Mouse (Mus musculus) MEL (cell line): ENCODE results near the gene Mrfap1. TPM values are rescaled to one million over a fixed set of nuclear protein-coding genes. Genes with fewer than 3 reads are reported as not detected.

Experiments used
- DNase-seq: peaks from one replicate; pipeline ENCODE4 v3.0.0; 2011; ENCODE audit warnings: low read depth, low spot score
- H3K27ac ChIP-seq: 2 replicates; pipeline ENCODE4 v1.5.1; 2012; ENCODE audit warnings: low read depth, mild to moderate bottlenecking, control low read depth, low read length, moderate library complexity; ENCODE audit not compliant: control insufficient read depth
- H3K27me3 ChIP-seq, 2 experiments: fragments of 150-350 bp in 1 of 2; sonication (generic) in 1 of 2; 2 replicates each; pipeline ENCODE4 v1.6.1; 2012; ENCODE audit warnings: low read length in 2 of 2, mild to moderate bottlenecking in 2 of 2, improper control_type of control experiment in 1 of 2, moderate library complexity in 1 of 2; ENCODE audit not compliant: insufficient read depth in 2 of 2, control insufficient read depth in 1 of 2
- H3K36me3 ChIP-seq, 2 experiments: 2 replicates each; pipeline ENCODE4 v1.6.1; 2012 to 2014; ENCODE audit warnings: low read length in 2 of 2, improper control_type of control experiment in 1 of 2, inconsistent platforms in 1 of 2, mild to moderate bottlenecking in 1 of 2; ENCODE audit not compliant: insufficient read depth in 2 of 2, control insufficient read depth in 1 of 2
- H3K4me1 ChIP-seq, 2 experiments: fragments of 150-350 bp in 1 of 2; sonication (generic) in 1 of 2; 2 replicates each; pipeline ENCODE4 v1.6.1; 2012; ENCODE audit warnings: low read length in 2 of 2, improper control_type of control experiment in 1 of 2, mild to moderate bottlenecking in 1 of 2; ENCODE audit not compliant: insufficient read depth in 2 of 2, control insufficient read depth in 1 of 2
- H3K4me3 ChIP-seq, 2 experiments: fragments of 150-350 bp in 1 of 2; sonication (generic) in 1 of 2; 2 replicates each; pipeline ENCODE4 v1.5.1; 2012; ENCODE audit warnings: low read depth in 2 of 2, low read length in 2 of 2, mild to moderate bottlenecking in 2 of 2, moderate library complexity in 2 of 2, control low read depth in 1 of 2, improper control_type of control experiment in 1 of 2; ENCODE audit not compliant: control insufficient read depth in 1 of 2, insufficient read depth in 1 of 2
- H3K79me2 ChIP-seq: 2 replicates; pipeline ENCODE4 v1.6.1; 2012; ENCODE audit warnings: mild to moderate bottlenecking, low read length, moderate library complexity; ENCODE audit not compliant: control insufficient read depth, poor library complexity, insufficient read depth
- H3K9ac ChIP-seq: 2 replicates; pipeline ENCODE4 v1.6.1; 2012; ENCODE audit warnings: low read depth, mild to moderate bottlenecking, control low read depth, low read length, moderate library complexity; ENCODE audit not compliant: control insufficient read depth, poor library complexity, severe bottlenecking
- H3K9me3 ChIP-seq: fragments of 150-350 bp; sonication (generic); replicated peaks from 2 replicates; pipeline ENCODE4 v1.6.1; 2012; ENCODE audit warnings: mild to moderate bottlenecking, low read length, improper control_type of control experiment, moderate library complexity; ENCODE audit not compliant: insufficient read depth
- BHLHE40 ChIP-seq: IDR thresholded peaks from 2 replicates; pipeline ENCODE4 v1.6.1; 2012; ENCODE audit warnings: low read depth, mild to moderate bottlenecking, inconsistent platforms, low read length, improper control_type of control experiment, borderline replicate concordance
- CHD1 ChIP-seq: IDR thresholded peaks from 2 replicates; pipeline ENCODE4 v1.6.1; 2012; ENCODE audit warnings: low read depth, mild to moderate bottlenecking, inconsistent platforms, low read length, improper control_type of control experiment
- CHD2 ChIP-seq: IDR thresholded peaks from 2 replicates; pipeline ENCODE4 v1.6.1; 2011; ENCODE audit warnings: low read length, improper control_type of control experiment
- CTCF ChIP-seq, 3 experiments: IDR thresholded peaks in 2 of 3; conservative IDR thresholded peaks in 1 of 3; 2 replicates each; pipeline ENCODE4 v1.5.1; 2011 to 2012; ENCODE audit warnings: low read length in 3 of 3, low read depth in 2 of 3, mild to moderate bottlenecking in 2 of 3, improper control_type of control experiment in 1 of 3, inconsistent platforms in 1 of 3, mixed read lengths in 1 of 3, moderate library complexity in 1 of 3; ENCODE audit not compliant: control insufficient read depth in 1 of 3, insufficient read depth in 1 of 3, poor library complexity in 1 of 3, severe bottlenecking in 1 of 3
- E2F4 ChIP-seq: IDR thresholded peaks from 2 replicates; pipeline ENCODE4 v1.6.1; 2011; ENCODE audit warnings: low read depth, low read length, improper control_type of control experiment, borderline replicate concordance
- ELF1 ChIP-seq: IDR thresholded peaks from 2 replicates; pipeline ENCODE4 v1.6.1; 2014; ENCODE audit warnings: low read depth, mild to moderate bottlenecking, inconsistent platforms, low read length, improper control_type of control experiment, moderate library complexity
- ETS1 ChIP-seq: IDR thresholded peaks from 2 replicates; pipeline ENCODE4 v1.6.1; 2012; ENCODE audit warnings: low read depth, mild to moderate bottlenecking, inconsistent platforms, low read length, improper control_type of control experiment, moderate library complexity
- GABPA ChIP-seq: IDR thresholded peaks from 2 replicates; pipeline ENCODE4 v1.6.1; 2012; ENCODE audit warnings: low read depth, mild to moderate bottlenecking, inconsistent platforms, low read length, improper control_type of control experiment, moderate library complexity
- GATA1 ChIP-seq: IDR thresholded peaks from 2 replicates; pipeline ENCODE4 v1.6.1; 2011; ENCODE audit warnings: low read depth, low read length, improper control_type of control experiment
- HCFC1 ChIP-seq: IDR thresholded peaks from 2 replicates; pipeline ENCODE4 v1.6.1; 2012; ENCODE audit warnings: low read depth, mild to moderate bottlenecking, inconsistent platforms, low read length, improper control_type of control experiment, moderate library complexity
- JUND ChIP-seq: IDR thresholded peaks from 2 replicates; pipeline ENCODE4 v1.6.1; 2011; ENCODE audit warnings: low read depth, mild to moderate bottlenecking, improper control_type of control experiment, low read length
- KAT2A ChIP-seq: conservative IDR thresholded peaks from 2 replicates; pipeline ENCODE4 v1.6.1; 2012; ENCODE audit warnings: low read depth, low read length, improper control_type of control experiment, inconsistent platforms
- MAFK ChIP-seq: IDR thresholded peaks from 2 replicates; pipeline ENCODE4 v1.6.1; 2011; ENCODE audit warnings: low read depth, mild to moderate bottlenecking, low read length, improper control_type of control experiment, borderline replicate concordance
- MAX ChIP-seq: IDR thresholded peaks from 2 replicates; pipeline ENCODE4 v1.6.1; 2011; ENCODE audit warnings: low read length, improper control_type of control experiment
- MAZ ChIP-seq: IDR thresholded peaks from 2 replicates; pipeline ENCODE4 v1.6.1; 2012; ENCODE audit warnings: low read depth, mild to moderate bottlenecking, inconsistent platforms, low read length, improper control_type of control experiment
- MEF2A ChIP-seq: IDR thresholded peaks from 2 replicates; pipeline ENCODE4 v1.6.1; 2014; ENCODE audit warnings: low read depth, mild to moderate bottlenecking, inconsistent platforms, low read length, improper control_type of control experiment; ENCODE audit not compliant: poor library complexity, insufficient replicate concordance, severe bottlenecking; ENCODE audit errors: extremely low read depth
- MXI1 ChIP-seq: IDR thresholded peaks from 2 replicates; pipeline ENCODE4 v1.6.1; 2011; ENCODE audit warnings: mild to moderate bottlenecking, low read depth, low read length, improper control_type of control experiment
- MYB ChIP-seq: IDR thresholded peaks from 2 replicates; pipeline ENCODE4 v1.6.1; 2011; ENCODE audit warnings: mild to moderate bottlenecking, low read depth, low read length, improper control_type of control experiment
- MYC ChIP-seq: IDR thresholded peaks from 2 replicates; pipeline ENCODE4 v1.6.1; 2011; ENCODE audit warnings: low read depth, mild to moderate bottlenecking, low read length, improper control_type of control experiment, moderate library complexity
- NRF1 ChIP-seq: IDR thresholded peaks from 2 replicates; pipeline ENCODE4 v1.6.1; 2014; ENCODE audit warnings: low read depth, mild to moderate bottlenecking, inconsistent platforms, low read length, improper control_type of control experiment, moderate library complexity; ENCODE audit not compliant: poor library complexity, insufficient read depth, severe bottlenecking
- RAD21 ChIP-seq: IDR thresholded peaks from 2 replicates; pipeline ENCODE4 v1.6.1; 2011; ENCODE audit warnings: mild to moderate bottlenecking, low read depth, low read length, improper control_type of control experiment
- RCOR1 ChIP-seq: IDR thresholded peaks from 2 replicates; pipeline ENCODE4 v1.6.1; 2012; ENCODE audit warnings: low read depth, mild to moderate bottlenecking, inconsistent platforms, low read length, improper control_type of control experiment
- SIN3A ChIP-seq: IDR thresholded peaks from 2 replicates; pipeline ENCODE4 v1.6.1; 2012; ENCODE audit warnings: low read length, improper control_type of control experiment, inconsistent platforms
- SMC3 ChIP-seq: IDR thresholded peaks from 2 replicates; pipeline ENCODE4 v1.6.1; 2011; ENCODE audit warnings: low read depth, low read length, improper control_type of control experiment
- TBP ChIP-seq: IDR thresholded peaks from 2 replicates; pipeline ENCODE4 v1.8.0; 2011; ENCODE audit warnings: low read depth, low read length, improper control_type of control experiment
- USF1 ChIP-seq: IDR thresholded peaks from 2 replicates; pipeline ENCODE4 v1.6.1; 2014; ENCODE audit warnings: low read depth, mild to moderate bottlenecking, inconsistent platforms, low read length, improper control_type of control experiment, moderate library complexity
- USF2 ChIP-seq, 2 experiments: IDR thresholded peaks; 2 replicates each; pipeline ENCODE4 v1.6.1; 2011 to 2012; ENCODE audit warnings: improper control_type of control experiment in 2 of 2, low read length in 2 of 2, borderline replicate concordance in 1 of 2, inconsistent platforms in 1 of 2, low read depth in 1 of 2, mild to moderate bottlenecking in 1 of 2; ENCODE audit not compliant: insufficient read depth in 1 of 2
- ZC3H11A ChIP-seq: IDR thresholded peaks from 2 replicates; pipeline ENCODE4 v1.6.1; 2012; ENCODE audit warnings: low read depth, mild to moderate bottlenecking, inconsistent platforms, low read length, improper control_type of control experiment
- ZKSCAN1 ChIP-seq: IDR thresholded peaks from 2 replicates; pipeline ENCODE4 v1.6.1; 2012; ENCODE audit warnings: low read depth, mild to moderate bottlenecking, inconsistent platforms, low read length, improper control_type of control experiment, moderate library complexity
- ZMIZ1 ChIP-seq: IDR thresholded peaks from 2 replicates; pipeline ENCODE4 v1.6.1; 2012; ENCODE audit warnings: low read depth, mild to moderate bottlenecking, inconsistent platforms, low read length, improper control_type of control experiment, moderate library complexity
- polyA plus RNA-seq, 2 experiments: library from polyadenylated mRNA; stranded (reverse) in 1 of 2; unstranded in 1 of 2; fragments of >175 nt in 1 of 2; fragments of >200 nt in 1 of 2; gene quantifications; 2 replicates each; pipeline versions ENCODE4 v1.2.1 to v1.2.4; 2012; ENCODE audit warnings: low replicate concordance in 2 of 2, low read depth in 1 of 2; ENCODE audit not compliant: insufficient read length in 2 of 2, insufficient read depth in 1 of 2, missing spikeins in 1 of 2
- total RNA-seq: library from RNA; depleted of rRNA; stranded (reverse); fragments of 300-350 nt; gene quantifications from 2 replicates; pipeline ENCODE4 v1.2.3, GENCODE M21; 2012

Mrfap1 gene
- total and polyA plus RNA-seq, 3 experiments: 211 to 267 TPM; not detected in 1

DNA sequence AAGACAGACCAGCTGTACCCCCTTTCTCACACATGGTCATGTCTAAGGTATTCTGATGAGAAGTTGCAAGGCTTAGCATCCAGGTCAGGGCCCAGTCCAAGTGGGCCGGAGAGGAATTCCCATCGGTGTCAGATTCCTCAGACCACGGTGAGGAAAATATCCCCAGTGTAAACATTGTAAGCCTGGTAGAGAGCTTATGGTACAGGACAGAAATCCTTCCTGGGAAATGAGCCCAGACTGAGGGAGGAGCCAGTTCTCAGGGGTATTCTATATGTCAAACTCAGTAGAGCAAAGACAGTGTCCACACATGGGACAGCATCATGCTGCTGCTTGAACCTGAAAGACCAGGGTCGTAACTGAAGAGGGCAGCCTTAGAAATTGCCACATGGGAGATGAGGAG, 36.7 kb downstream of the Mrfap1 start:
- Histone ChIP-seq H3K36me3 (no peaks in the 10 kb centered on the region), H3K79me2 (no peaks in the 10 kb centered on the region), H3K4me1 (no peaks in the 10 kb centered on the region), H3K9ac (no peak overlapping the region), H3K4me3 (no peak overlapping the region), H3K9me3 (no peaks in the 10 kb centered on the region), H3K27me3 (no peaks in the 10 kb centered on the region), H3K27ac (no peak overlapping the region)
- TF ChIP-seq ZMIZ1: no peak
- TF ChIP-seq MAZ: no peak
- TF ChIP-seq ETS1: no peak
- no peak for TF ChIP-seq GABPA
- TF ChIP-seq SMC3: no peak
- TF ChIP-seq ZC3H11A: no peak
- no peak for TF ChIP-seq MEF2A
- TF ChIP-seq HCFC1: no peak
- DNase-seq: no peak

- no peaks in the 10 kb centered on the region; a peak in 1 of 4 replicates for H3K36me3 ChIP-seq
- no peak overlapping the region for H3K4me3 ChIP-seq
- H3K9ac ChIP-seq: no peak overlapping the region
- no peaks in the 10 kb centered on the region for H3K9me3 ChIP-seq
- no peaks in the 10 kb centered on the region for H3K4me1 ChIP-seq
- no peak overlapping the region for H3K27ac ChIP-seq
- H3K27me3 ChIP-seq: no peaks in the 10 kb centered on the region
- peak; percentile 80 for DNase-seq
- H3K79me2 ChIP-seq: no peaks in the 10 kb centered on the region
- TF ChIP-seq CTCF (IDR thresholded peaks at IDR 0.05 in 2 of 3, conservative IDR thresholded peaks at IDR 0.05 in 1 of 3; ENCODE audit: control insufficient read depth in 1 of 3, insufficient read depth in 1 of 3, low read depth in 2 of 3, low read length in 3 of 3, poor library complexity in 1 of 3, severe bottlenecking in 1 of 3): peak; percentile 74 to 80 (median 78)
- no peak for TF ChIP-seq USF2 (IDR thresholded peaks at IDR 0.05; ENCODE audit: borderline replicate concordance in 1 of 2, insufficient read depth in 1 of 2, low read depth in 1 of 2, low read length in 2 of 2)
- peak; percentile 64 for TF ChIP-seq ZC3H11A
- no peak for TF ChIP-seq TBP
- no peak for TF ChIP-seq CHD1
- TF ChIP-seq KAT2A: no peak
- 0 out of 2 replicates have a peak, but pooled peaks have one; percentile 32 for TF ChIP-seq HCFC1
- TF ChIP-seq ZKSCAN1: 0 out of 2 replicates have a peak, but pooled peaks have one; percentile 47
- no peak for TF ChIP-seq ZMIZ1
- TF ChIP-seq MYB: no peak
- TF ChIP-seq MYC: peak; percentile 93
- TF ChIP-seq ETS1: no peak
- peak; percentile 85 for TF ChIP-seq JUND
- TF ChIP-seq CHD2: no peak
- TF ChIP-seq ELF1: peak; percentile 50; the same call in 1 of the 2 replicates
- TF ChIP-seq USF1: no peak
- TF ChIP-seq GATA1: no peak
- peak; percentile 48; the same call in 1 of the 2 replicates for TF ChIP-seq MAX
- TF ChIP-seq BHLHE40: no peak
- TF ChIP-seq RAD21: peak; percentile 65
- peak; percentile 39; the same call in 1 of the 2 replicates for TF ChIP-seq MXI1
- TF ChIP-seq MAFK: no peak
- TF ChIP-seq MAZ: 0 out of 2 replicates have a peak, but pooled peaks have one; percentile 44
- peak; percentile 51; the same call in 1 of the 2 replicates for TF ChIP-seq SIN3A
- 0 out of 2 replicates have a peak, but pooled peaks have one; percentile 36 for TF ChIP-seq RCOR1
- no peak for TF ChIP-seq E2F4
- no peak for TF ChIP-seq NRF1
- TF ChIP-seq SMC3: peak; percentile 68
Measured at GRCm38 (mm10) chr5:36757033-36757432, 39.5 kb downstream of the Mrfap1 start.
